Mouse (Mus musculus): ENCODE results near the gene Cyb5r1. TPM values are rescaled to one million over a fixed set of nuclear protein-coding genes. Genes with fewer than 3 reads are reported as not detected.
"Not testable (repeated sequence)": the region's sequence is repeated elsewhere in the genome, so short reads cannot be mapped to it uniquely, and the experiment has no call there.

The Cyb5r1 gene
- polyA plus RNA-seq, 1 experiment from 2014 or later: 38.5 TPM

- not testable (repeated sequence) for H3K27ac ChIP-seq; H3K4me2 ChIP-seq; H3K27me3 ChIP-seq (replicated peaks); H3K4me1 ChIP-seq; H3K4me3 ChIP-seq (replicated peaks); H3K36me3 ChIP-seq; H3K9ac ChIP-seq; ATAC-seq (ENCODE audit: insufficient read depth, low FRiP score, low read depth); H3K9me3 ChIP-seq
- WGBS: 84% methylated on average over 1 of the region's 1 CpGs
These were observed 37.9 kb downstream of the Cyb5r1 start for GRCm38 (mm10) chr1:134443288-134443687.

DNA sequence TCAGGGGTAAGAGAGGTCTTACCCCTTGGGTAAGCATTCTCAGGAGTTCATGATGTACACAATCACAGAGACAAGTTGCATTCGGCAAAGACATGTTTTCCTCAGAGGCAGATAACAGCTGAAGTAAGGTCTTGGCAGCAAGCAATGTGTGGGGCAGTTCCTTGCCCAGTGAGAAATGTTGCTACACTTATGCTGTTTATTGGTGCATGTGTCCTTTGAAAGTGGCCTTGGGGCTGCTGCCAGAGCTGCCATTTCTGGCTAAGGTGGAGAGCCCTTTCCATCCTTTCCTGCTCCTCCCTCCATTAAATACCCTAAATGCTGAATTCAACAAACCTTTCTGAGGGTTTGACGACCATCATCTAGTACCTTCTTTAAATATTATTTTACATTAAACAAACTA is 40.1 kb downstream of the Cyb5r1 start:
- ATAC-seq (ENCODE audit: insufficient read depth, low FRiP score, low read depth): no peak
- H3K4me3 ChIP-seq (replicated peaks): no peak overlapping the region
- no peak overlapping the region for H3K27ac ChIP-seq
- 90% methylated on average over 2 of the region's 2 CpGs for WGBS
- H3K4me1 ChIP-seq: no peaks in the 10 kb centered on the region
- H3K9ac ChIP-seq: no peak overlapping the region
- H3K4me2 ChIP-seq: no peak overlapping the region
- no peaks in the 10 kb centered on the region for H3K27me3 ChIP-seq (replicated peaks)
- no peaks in the 10 kb centered on the region for H3K9me3 ChIP-seq
- H3K36me3 ChIP-seq: no peaks in the 10 kb centered on the region

DNA sequence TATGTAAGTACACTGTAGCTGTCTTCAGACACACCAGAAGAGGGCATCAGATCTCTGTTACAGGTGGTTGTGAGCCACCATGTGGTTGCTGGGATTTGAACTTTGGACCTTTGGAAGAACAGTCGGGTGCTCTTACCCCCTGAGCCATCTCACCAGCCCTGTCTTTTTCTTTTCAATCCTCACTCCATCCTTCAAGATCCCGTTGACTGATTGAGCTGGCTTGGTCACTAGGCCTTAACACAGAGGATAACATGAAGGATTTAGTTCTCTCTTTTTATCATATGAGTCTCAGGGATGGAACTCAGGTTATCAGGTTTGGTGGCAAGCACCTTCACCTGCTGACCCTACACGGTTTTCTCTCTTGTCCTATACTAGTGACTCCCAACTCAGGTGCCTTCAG is 43.2 kb downstream of the Cyb5r1 start:
- not testable (repeated sequence) for H3K4me1 ChIP-seq; H3K27me3 ChIP-seq (replicated peaks); H3K4me2 ChIP-seq; H3K9me3 ChIP-seq; ATAC-seq (ENCODE audit: insufficient read depth, low FRiP score, low read depth); H3K4me3 ChIP-seq (replicated peaks); H3K27ac ChIP-seq; H3K36me3 ChIP-seq; H3K9ac ChIP-seq
- WGBS: 63% methylated on average over 3 of the region's 3 CpGs

- Histone ChIP-seq H3K4me1 (no peaks in the 10 kb centered on the region), H3K36me3 (no peaks in the 10 kb centered on the region), H3K27ac (no peak overlapping the region), H3K27me3 (replicated peaks) (no peaks in the 10 kb centered on the region), H3K9me3 (no peaks in the 10 kb centered on the region), H3K4me2 (no peak overlapping the region), H3K9ac (no peak overlapping the region), H3K4me3 (replicated peaks) (no peak overlapping the region)
- 77% methylated on average over 4 of the region's 4 CpGs for WGBS
- no peak for ATAC-seq (ENCODE audit: insufficient read depth, low FRiP score, low read depth)
These were observed 44.8 kb downstream of the Cyb5r1 start for GRCm38 (mm10) chr1:134450201-134450600.

GRCm38 (mm10) chr1:134450986-134451385 is 45.6 kb downstream of the Cyb5r1 start:
- ATAC-seq (ENCODE audit: insufficient read depth, low FRiP score, low read depth): no peak
- H3K9ac ChIP-seq: no peak overlapping the region
- 44% methylated on average over 3 of the region's 3 CpGs for WGBS

GRCm38 (mm10) chr1:134454904-134455824 is 49.8 kb downstream of the Cyb5r1 start, which contains the start of gene Klhl12:
Gene Klhl12, plus strand, starts transcription at chr1:134455531.
- peak within 1 kb of the TSS; percentile 81 for H3K27ac ChIP-seq
- ATAC-seq (ENCODE audit: insufficient read depth, low FRiP score, low read depth): peak; percentile 97
- under 1% methylated on average over 61 of the region's 61 CpGs for WGBS
- peaks cover 4% of the 10 kb centered on the region; the same call in 1 of the 2 replicates for H3K4me1 ChIP-seq
- peak within 1 kb of the TSS; percentile 89 for H3K4me2 ChIP-seq
- H3K36me3 ChIP-seq: 0 out of 2 replicates have a peak, but pooled peaks cover 9% of the 10 kb centered on the region
- no peaks in the 10 kb centered on the region for H3K27me3 ChIP-seq (replicated peaks)
- no peaks in the 10 kb centered on the region for H3K9me3 ChIP-seq
- peak within 1 kb of the TSS; percentile 99 for H3K9ac ChIP-seq
- H3K4me3 ChIP-seq (replicated peaks): peak within 1 kb of the TSS; percentile 100

More at GRCm38 (mm10) chr1:134450986-134451385, 45.6 kb downstream of the Cyb5r1 start:
- no peaks in the 10 kb centered on the region for H3K36me3 ChIP-seq
- no peaks in the 10 kb centered on the region for H3K27me3 ChIP-seq (replicated peaks)
- H3K4me1 ChIP-seq: peaks cover 2% of the 10 kb centered on the region; the same call in 1 of the 2 replicates
- no peak overlapping the region for H3K4me3 ChIP-seq (replicated peaks)
- H3K27ac ChIP-seq: no peak overlapping the region
- H3K4me2 ChIP-seq: no peak overlapping the region
- no peaks in the 10 kb centered on the region for H3K9me3 ChIP-seq

DNA sequence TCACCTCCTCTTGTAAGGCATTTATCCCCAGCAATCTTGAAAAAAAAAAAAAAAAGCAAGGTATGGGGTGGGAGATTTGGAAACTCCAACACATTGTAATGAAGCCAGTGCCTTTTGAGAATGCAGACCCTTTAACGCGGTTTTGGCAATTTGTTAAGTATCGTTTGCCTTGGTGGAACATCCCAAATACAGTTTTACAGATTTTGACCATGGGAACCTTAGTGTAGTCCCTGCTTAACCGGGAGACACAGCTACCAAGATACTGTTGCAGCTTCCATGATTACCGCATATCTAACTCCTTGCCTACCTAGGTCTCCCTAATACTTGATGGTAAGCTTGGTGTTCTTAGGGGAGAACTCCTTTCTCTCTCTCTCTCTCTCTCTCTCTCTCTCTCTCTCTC is 50.7 kb downstream of the Cyb5r1 start:
- Histone ChIP-seq H3K9ac (peak overlapping the region; percentile 99; the same call in 1 of the 2 replicates), H3K27ac (no peak overlapping the region), H3K4me1 (peaks cover 4% of the 10 kb centered on the region; the same call in 1 of the 2 replicates), H3K9me3 (no peaks in the 10 kb centered on the region), H3K4me2 (peak overlapping the region; percentile 89), H3K27me3 (replicated peaks) (no peaks in the 10 kb centered on the region), H3K4me3 (replicated peaks) (peak overlapping the region; percentile 100), H3K36me3 (peaks cover 14% of the 10 kb centered on the region; the same call in 1 of the 2 replicates)
- 18% methylated on average over 5 of the region's 5 CpGs for WGBS
- ATAC-seq (ENCODE audit: insufficient read depth, low FRiP score, low read depth): no peak

GRCm38 (mm10) chr1:134458139-134458727 is 52.9 kb downstream of the Cyb5r1 start:
- Histone ChIP-seq H3K9ac (no peak overlapping the region), H3K9me3 (no peaks in the 10 kb centered on the region), H3K4me1 (peaks cover 4% of the 10 kb centered on the region; the same call in 1 of the 2 replicates), H3K27me3 (replicated peaks) (no peaks in the 10 kb centered on the region), H3K27ac (no peak overlapping the region), H3K36me3 (peaks cover 18% of the 10 kb centered on the region; the same call in 1 of the 2 replicates), H3K4me2 (no peak overlapping the region), H3K4me3 (replicated peaks) (no peak overlapping the region)
- 88% methylated on average over 7 of the region's 7 CpGs for WGBS
- ATAC-seq (ENCODE audit: insufficient read depth, low FRiP score, low read depth): no peak

- Histone ChIP-seq H3K9ac (no peak overlapping the region), H3K4me1 (peaks cover 4% of the 10 kb centered on the region; the same call in 1 of the 2 replicates), H3K27ac (no peak overlapping the region), H3K4me3 (replicated peaks) (no peak overlapping the region), H3K4me2 (no peak overlapping the region), H3K36me3 (peaks cover 22% of the 10 kb centered on the region; the same call in 1 of the 2 replicates), H3K9me3 (no peaks in the 10 kb centered on the region), H3K27me3 (replicated peaks) (no peaks in the 10 kb centered on the region)
- ATAC-seq (ENCODE audit: insufficient read depth, low FRiP score, low read depth): peak; percentile 89; the same call in 1 of the 2 replicates
- 86% methylated on average over 1 of the region's 1 CpGs for WGBS
These were observed 55.2 kb downstream of the Cyb5r1 start for GRCm38 (mm10) chr1:134460294-134461284.

Measured in stomach, embryonic 15.5 days (tissue).